Mouse (Mus musculus) kidney, postnatal 36 days (tissue): Measurements from ENCODE around the gene Smco4.
A peak's percentile ranks its signal among the peaks of the same experiment; 100 is the strongest.
"Not testable (repeated sequence)": the region's sequence is repeated elsewhere in the genome, so short reads cannot be mapped to it uniquely, and the experiment has no call there.

ENCODE experiments used
- DNase-seq, 2 experiments: peaks; one replicate each; pipeline ENCODE4 v3.0.0; 2021 to 2022; ENCODE audit warnings: mixed read lengths in 2 of 2

The Smco4 gene

GRCm38 (mm10) chr9:15541735-15542354 lies 48.6 kb downstream of the Smco4 start:
- no peak for DNase-seq

- no peak for DNase-seq
Measured at GRCm38 (mm10) chr9:15550461-15550961, 57.3 kb downstream of the Smco4 start.

GRCm38 (mm10) chr9:15551073-15551472 lies 57.8 kb downstream of the Smco4 start:
- not testable (repeated sequence) for DNase-seq

- DNase-seq = no peak
Measured at GRCm38 (mm10) chr9:15551933-15552851, 59.0 kb downstream of the Smco4 start.

GRCm38 (mm10) chr9:15553322-15553721 lies 60.1 kb downstream of the Smco4 start:
- DNase-seq = no peak

GRCm38 (mm10) chr9:15560451-15560850 lies 67.2 kb downstream of the Smco4 start:
- DNase-seq = no peak

GRCm38 (mm10) chr9:15562353-15562752 lies 69.1 kb downstream of the Smco4 start:
- DNase-seq = no peak

- DNase-seq = no peak
Measured at GRCm38 (mm10) chr9:15574750-15575454, 81.7 kb downstream of the Smco4 start.

GRCm38 (mm10) chr9:15578427-15578826 lies 85.2 kb downstream of the Smco4 start:
- no peak for DNase-seq

GRCm38 (mm10) chr9:15578946-15579345 lies 85.7 kb downstream of the Smco4 start:
- no peak for DNase-seq

- no peak for DNase-seq
Measured at GRCm38 (mm10) chr9:15580176-15580575, 86.9 kb downstream of the Smco4 start.

GRCm38 (mm10) chr9:15582026-15582425 lies 88.8 kb downstream of the Smco4 start:
- no peak for DNase-seq

GRCm38 (mm10) chr9:15584209-15584608 lies 91.0 kb downstream of the Smco4 start:
- DNase-seq = no peak

- DNase-seq = no peak
Measured at GRCm38 (mm10) chr9:15585956-15586355, 92.7 kb downstream of the Smco4 start.

GRCm38 (mm10) chr9:15587157-15587854 lies 94.1 kb downstream of the Smco4 start:
- no peak for DNase-seq

- DNase-seq = peak; percentile 31 to 45
Measured at GRCm38 (mm10) chr9:15594148-15594547, 100.9 kb downstream of the Smco4 start.
